Mouse (Mus musculus) MEL (cell line): Measurements from ENCODE around the gene Cux1. TPM values are rescaled to one million over a fixed set of nuclear protein-coding genes. Genes with fewer than 3 reads are reported as not detected.

Experiments used
- DNase-seq: peaks from one replicate; pipeline ENCODE4 v3.0.0; 2011; ENCODE audit warnings: low read depth, low spot score
- H3K27ac ChIP-seq: 2 replicates; pipeline ENCODE4 v1.5.1; 2012; ENCODE audit warnings: low read depth, mild to moderate bottlenecking, control low read depth, low read length, moderate library complexity; ENCODE audit not compliant: control insufficient read depth
- H3K27me3 ChIP-seq, 2 experiments: fragments of 150-350 bp in 1 of 2; sonication (generic) in 1 of 2; 2 replicates each; pipeline ENCODE4 v1.6.1; 2012; ENCODE audit warnings: low read length in 2 of 2, mild to moderate bottlenecking in 2 of 2, improper control_type of control experiment in 1 of 2, moderate library complexity in 1 of 2; ENCODE audit not compliant: insufficient read depth in 2 of 2, control insufficient read depth in 1 of 2
- H3K36me3 ChIP-seq, 2 experiments: 2 replicates each; pipeline ENCODE4 v1.6.1; 2012 to 2014; ENCODE audit warnings: low read length in 2 of 2, improper control_type of control experiment in 1 of 2, inconsistent platforms in 1 of 2, mild to moderate bottlenecking in 1 of 2; ENCODE audit not compliant: insufficient read depth in 2 of 2, control insufficient read depth in 1 of 2
- H3K4me1 ChIP-seq, 2 experiments: fragments of 150-350 bp in 1 of 2; sonication (generic) in 1 of 2; 2 replicates each; pipeline ENCODE4 v1.6.1; 2012; ENCODE audit warnings: low read length in 2 of 2, improper control_type of control experiment in 1 of 2, mild to moderate bottlenecking in 1 of 2; ENCODE audit not compliant: insufficient read depth in 2 of 2, control insufficient read depth in 1 of 2
- H3K4me3 ChIP-seq, 2 experiments: fragments of 150-350 bp in 1 of 2; sonication (generic) in 1 of 2; 2 replicates each; pipeline ENCODE4 v1.5.1; 2012; ENCODE audit warnings: low read depth in 2 of 2, low read length in 2 of 2, mild to moderate bottlenecking in 2 of 2, moderate library complexity in 2 of 2, control low read depth in 1 of 2, improper control_type of control experiment in 1 of 2; ENCODE audit not compliant: control insufficient read depth in 1 of 2, insufficient read depth in 1 of 2
- H3K79me2 ChIP-seq: 2 replicates; pipeline ENCODE4 v1.6.1; 2012; ENCODE audit warnings: mild to moderate bottlenecking, low read length, moderate library complexity; ENCODE audit not compliant: control insufficient read depth, poor library complexity, insufficient read depth
- H3K9ac ChIP-seq: 2 replicates; pipeline ENCODE4 v1.6.1; 2012; ENCODE audit warnings: low read depth, mild to moderate bottlenecking, control low read depth, low read length, moderate library complexity; ENCODE audit not compliant: control insufficient read depth, poor library complexity, severe bottlenecking
- H3K9me3 ChIP-seq: fragments of 150-350 bp; sonication (generic); replicated peaks from 2 replicates; pipeline ENCODE4 v1.6.1; 2012; ENCODE audit warnings: mild to moderate bottlenecking, low read length, improper control_type of control experiment, moderate library complexity; ENCODE audit not compliant: insufficient read depth
- CHD1 ChIP-seq: IDR thresholded peaks from 2 replicates; pipeline ENCODE4 v1.6.1; 2012; ENCODE audit warnings: low read depth, mild to moderate bottlenecking, inconsistent platforms, low read length, improper control_type of control experiment
- CTCF ChIP-seq, 3 experiments: IDR thresholded peaks in 2 of 3; conservative IDR thresholded peaks in 1 of 3; 2 replicates each; pipeline ENCODE4 v1.5.1; 2011 to 2012; ENCODE audit warnings: low read length in 3 of 3, low read depth in 2 of 3, mild to moderate bottlenecking in 2 of 3, improper control_type of control experiment in 1 of 3, inconsistent platforms in 1 of 3, mixed read lengths in 1 of 3, moderate library complexity in 1 of 3; ENCODE audit not compliant: control insufficient read depth in 1 of 3, insufficient read depth in 1 of 3, poor library complexity in 1 of 3, severe bottlenecking in 1 of 3
- EP300 ChIP-seq, 2 experiments: IDR thresholded peaks; 2 replicates each; pipeline ENCODE4 v1.6.1; 2011; ENCODE audit warnings: improper control_type of control experiment in 2 of 2, low read length in 2 of 2, low read depth in 1 of 2, mild to moderate bottlenecking in 1 of 2
- ETS1 ChIP-seq: IDR thresholded peaks from 2 replicates; pipeline ENCODE4 v1.6.1; 2012; ENCODE audit warnings: low read depth, mild to moderate bottlenecking, inconsistent platforms, low read length, improper control_type of control experiment, moderate library complexity
- GATA1 ChIP-seq: IDR thresholded peaks from 2 replicates; pipeline ENCODE4 v1.6.1; 2011; ENCODE audit warnings: low read depth, low read length, improper control_type of control experiment
- HCFC1 ChIP-seq: IDR thresholded peaks from 2 replicates; pipeline ENCODE4 v1.6.1; 2012; ENCODE audit warnings: low read depth, mild to moderate bottlenecking, inconsistent platforms, low read length, improper control_type of control experiment, moderate library complexity
- MAZ ChIP-seq: IDR thresholded peaks from 2 replicates; pipeline ENCODE4 v1.6.1; 2012; ENCODE audit warnings: low read depth, mild to moderate bottlenecking, inconsistent platforms, low read length, improper control_type of control experiment
- MYC ChIP-seq: IDR thresholded peaks from 2 replicates; pipeline ENCODE4 v1.6.1; 2011; ENCODE audit warnings: low read depth, mild to moderate bottlenecking, low read length, improper control_type of control experiment, moderate library complexity
- NELFE ChIP-seq: IDR thresholded peaks from 2 replicates; pipeline ENCODE4 v1.6.1; 2011; ENCODE audit warnings: low read depth, low read length, improper control_type of control experiment
- TAL1 ChIP-seq: IDR thresholded peaks from 2 replicates; pipeline ENCODE4 v1.6.1; 2012; ENCODE audit warnings: mild to moderate bottlenecking, inconsistent platforms, low read length, moderate library complexity, mixed read lengths
- TBP ChIP-seq: IDR thresholded peaks from 2 replicates; pipeline ENCODE4 v1.8.0; 2011; ENCODE audit warnings: low read depth, low read length, improper control_type of control experiment
- TCF12 ChIP-seq: IDR thresholded peaks from 2 replicates; pipeline ENCODE4 v1.6.1; 2014; ENCODE audit warnings: low read depth, mild to moderate bottlenecking, inconsistent platforms, low read length, improper control_type of control experiment, moderate library complexity
- UBTF ChIP-seq: IDR thresholded peaks from 2 replicates; pipeline ENCODE4 v1.6.1; 2012; ENCODE audit warnings: low read depth, mild to moderate bottlenecking, inconsistent platforms, low read length, improper control_type of control experiment, moderate library complexity, borderline replicate concordance; ENCODE audit not compliant: insufficient read depth
- USF1 ChIP-seq: IDR thresholded peaks from 2 replicates; pipeline ENCODE4 v1.6.1; 2014; ENCODE audit warnings: low read depth, mild to moderate bottlenecking, inconsistent platforms, low read length, improper control_type of control experiment, moderate library complexity
- USF2 ChIP-seq, 2 experiments: IDR thresholded peaks; 2 replicates each; pipeline ENCODE4 v1.6.1; 2011 to 2012; ENCODE audit warnings: improper control_type of control experiment in 2 of 2, low read length in 2 of 2, borderline replicate concordance in 1 of 2, inconsistent platforms in 1 of 2, low read depth in 1 of 2, mild to moderate bottlenecking in 1 of 2; ENCODE audit not compliant: insufficient read depth in 1 of 2
- ZC3H11A ChIP-seq: IDR thresholded peaks from 2 replicates; pipeline ENCODE4 v1.6.1; 2012; ENCODE audit warnings: low read depth, mild to moderate bottlenecking, inconsistent platforms, low read length, improper control_type of control experiment
- ZKSCAN1 ChIP-seq: IDR thresholded peaks from 2 replicates; pipeline ENCODE4 v1.6.1; 2012; ENCODE audit warnings: low read depth, mild to moderate bottlenecking, inconsistent platforms, low read length, improper control_type of control experiment, moderate library complexity
- ZMIZ1 ChIP-seq: IDR thresholded peaks from 2 replicates; pipeline ENCODE4 v1.6.1; 2012; ENCODE audit warnings: low read depth, mild to moderate bottlenecking, inconsistent platforms, low read length, improper control_type of control experiment, moderate library complexity
- polyA plus RNA-seq, 2 experiments: library from polyadenylated mRNA; stranded (reverse) in 1 of 2; unstranded in 1 of 2; fragments of >175 nt in 1 of 2; fragments of >200 nt in 1 of 2; gene quantifications; 2 replicates each; pipeline versions ENCODE4 v1.2.1 to v1.2.4; 2012; ENCODE audit warnings: low replicate concordance in 2 of 2, low read depth in 1 of 2; ENCODE audit not compliant: insufficient read length in 2 of 2, insufficient read depth in 1 of 2, missing spikeins in 1 of 2
- total RNA-seq: library from RNA; depleted of rRNA; stranded (reverse); fragments of 300-350 nt; gene quantifications from 2 replicates; pipeline ENCODE4 v1.2.3, GENCODE M21; 2012

Gene Cux1
- total and polyA plus RNA-seq, 3 experiments = 71.1 to 104 TPM; not detected in 1

- TF ChIP-seq EP300 (IDR thresholded peaks at IDR 0.05; ENCODE audit: low read depth in 1 of 2, low read length in 2 of 2) = no peak
- TF ChIP-seq CTCF (IDR thresholded peaks at IDR 0.05 in 2 of 3, conservative IDR thresholded peaks at IDR 0.05 in 1 of 3; ENCODE audit: control insufficient read depth in 1 of 3, insufficient read depth in 1 of 3, low read depth in 2 of 3, low read length in 3 of 3, poor library complexity in 1 of 3, severe bottlenecking in 1 of 3) = no peak
- no peak for TF ChIP-seq MYC
- no peak for TF ChIP-seq MAZ
- TF ChIP-seq ZKSCAN1 = no peak
- TF ChIP-seq HCFC1 = no peak
- no peak for TF ChIP-seq TAL1
- TF ChIP-seq TBP = no peak
- no peak for TF ChIP-seq UBTF
- no peak for TF ChIP-seq USF1
- TF ChIP-seq CHD1 = no peak
- TF ChIP-seq USF2 (IDR thresholded peaks at IDR 0.05; ENCODE audit: borderline replicate concordance in 1 of 2, insufficient read depth in 1 of 2, low read depth in 1 of 2, low read length in 2 of 2) = no peak
- no peak for TF ChIP-seq ZMIZ1
- no peak for TF ChIP-seq GATA1
- TF ChIP-seq NELFE = no peak
- Histone ChIP-seq H3K4me1 (peaks cover 16 to 17% of the 10 kb centered on the region in 2 experiments; a peak in 3 of 4 replicates), H3K79me2 (peaks cover 52% of the 10 kb centered on the region), H3K36me3 (peaks cover 8 to 14% of the 10 kb centered on the region in 2 experiments; a peak in 3 of 4 replicates), H3K27me3 (no peaks in the 10 kb centered on the region), H3K9ac (no peak overlapping the region), H3K27ac (no peak overlapping the region), H3K4me3 (no peak overlapping the region), H3K9me3 (no peaks in the 10 kb centered on the region)
- DNase-seq = no peak
These were observed 79.1 kb downstream of the Cux1 start for GRCm38 (mm10) chr5:136488223-136488622.

- Histone ChIP-seq H3K4me3 (no peak overlapping the region), H3K79me2 (peaks cover 46% of the 10 kb centered on the region), H3K36me3 (peaks cover 8 to 15% of the 10 kb centered on the region in 2 experiments; a peak in 3 of 4 replicates), H3K9ac (no peak overlapping the region), H3K9me3 (no peaks in the 10 kb centered on the region), H3K4me1 (peaks cover 11 to 17% of the 10 kb centered on the region in 2 experiments), H3K27ac (no peak overlapping the region)
- peak; percentile 39 for DNase-seq
- TF ChIP-seq ETS1 (peak; percentile 38; the same call in 1 of the 2 replicates), MAZ (no peak), TCF12 (peak; percentile 49; the same call in 1 of the 2 replicates), TAL1 (peak; percentile 43), ZC3H11A (no peak), EP300 (IDR thresholded peaks at IDR 0.05; ENCODE audit: low read depth in 1 of 2, low read length in 2 of 2) (peak; percentile 26 to 35; a peak in 2 of 4 replicates)
- TF ChIP-seq, all 39 proteins: peak for 4
- no peaks in the 10 kb centered on the region for H3K27me3 ChIP-seq
These were observed 79.7 kb downstream of the Cux1 start for GRCm38 (mm10) chr5:136487397-136488093.
